Mouse (Mus musculus): ENCODE measurements around the gene AI837181.

The AI837181 gene

DNA sequence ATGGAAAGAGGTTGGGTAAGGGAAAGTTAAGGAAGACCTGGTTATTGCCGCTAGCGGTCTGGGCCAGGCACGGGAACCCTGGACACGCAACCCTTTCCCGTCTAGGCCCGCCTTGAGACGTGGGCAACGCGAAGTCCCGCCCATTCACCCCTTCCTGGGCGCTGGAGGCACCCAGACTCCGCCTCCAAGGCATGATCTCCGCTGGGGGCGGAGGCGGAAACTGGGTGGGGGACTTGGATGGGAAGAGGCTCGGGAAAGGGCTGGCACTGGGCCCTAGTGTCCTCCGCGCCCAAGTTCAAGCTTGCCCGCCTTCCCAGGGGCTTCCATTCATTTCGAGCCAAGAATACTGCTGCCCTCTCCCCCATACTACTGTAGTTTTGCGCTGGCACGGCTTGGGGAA lies 48.8 kb downstream of the AI837181 start, which contains the start of gene Efemp2:
Efemp2 (plus strand) TSS at position 235 of the 400 bp plus-strand sequence.
- peak; percentile 84 to 91 for DNase-seq

DNA sequence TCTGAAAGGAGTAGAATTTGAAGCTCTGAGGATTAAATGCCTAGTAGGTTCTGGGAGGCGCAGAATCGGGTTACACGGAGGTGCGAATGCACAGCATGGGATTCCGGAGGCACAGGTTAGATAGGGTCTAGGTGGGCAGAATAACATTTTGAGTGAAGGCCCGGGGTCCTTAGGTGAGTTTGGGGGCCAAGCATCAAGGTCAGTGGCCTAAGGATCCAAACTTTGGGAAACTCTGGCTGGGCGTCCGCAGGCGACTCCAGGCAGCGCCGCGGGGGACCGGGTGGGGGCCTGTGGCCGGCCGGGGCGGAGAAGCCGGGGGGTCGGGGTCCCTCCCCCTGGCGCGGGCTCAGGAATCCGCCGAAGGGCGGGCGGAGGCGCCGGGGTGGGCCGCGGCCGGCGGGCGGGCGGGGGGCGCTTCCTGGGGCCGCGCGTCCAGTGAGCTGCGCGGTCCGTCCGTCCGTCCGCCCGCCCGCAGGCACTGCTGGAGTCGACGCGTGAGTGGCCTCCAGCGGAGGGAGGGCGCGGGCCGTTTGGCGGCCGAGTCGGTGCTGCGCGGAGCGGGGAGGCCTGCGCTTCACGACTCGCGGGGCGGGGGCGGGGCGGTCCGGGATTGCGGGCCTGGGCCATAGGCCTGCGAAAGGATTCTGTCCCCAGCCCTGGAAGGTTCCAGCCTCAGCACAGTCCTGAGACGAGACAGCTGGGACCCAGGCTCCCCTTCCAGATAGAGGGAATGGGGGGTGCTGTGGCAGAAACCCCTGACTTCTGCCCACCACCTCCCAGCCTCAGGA lies 49.5 kb downstream of the AI837181 start:
- peak; percentile 75 to 82 for DNase-seq

DNA sequence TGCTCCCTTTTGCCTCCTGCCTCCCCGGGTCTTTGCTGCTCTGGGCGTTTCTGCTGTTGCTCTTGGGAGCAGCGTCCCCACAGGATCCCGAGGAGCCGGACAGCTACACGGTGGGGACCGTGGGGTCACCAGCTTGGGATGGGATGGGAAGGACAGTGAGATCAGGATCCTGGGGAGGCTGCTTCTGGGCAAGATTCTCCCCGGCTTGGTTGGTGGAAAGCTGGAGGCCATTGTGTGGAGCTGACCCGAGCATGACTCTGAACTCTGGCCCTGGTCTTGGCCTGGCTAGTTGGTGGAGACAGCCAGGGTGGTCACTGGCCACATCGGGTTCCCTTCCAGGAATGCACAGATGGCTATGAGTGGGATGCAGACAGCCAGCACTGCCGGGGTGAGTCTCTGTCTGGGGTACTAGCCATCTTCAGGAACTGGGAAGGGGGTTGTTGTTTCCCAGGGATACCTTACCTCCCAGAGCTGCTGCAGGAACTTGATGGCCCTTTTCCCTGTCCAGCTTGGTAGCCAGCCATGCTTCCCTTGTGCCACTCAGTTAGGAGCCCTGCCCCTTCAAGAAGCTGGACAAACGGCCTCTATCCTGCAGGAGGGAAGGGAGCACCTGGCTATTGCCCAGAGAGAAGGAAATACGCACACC lies 50.2 kb downstream of the AI837181 start:
- DNase-seq: peak in 1 of 2 experiments; percentile 51
